Comparison of ENCODE assay signal across 11 mouse cellular contexts in the genomic region with DNA sequence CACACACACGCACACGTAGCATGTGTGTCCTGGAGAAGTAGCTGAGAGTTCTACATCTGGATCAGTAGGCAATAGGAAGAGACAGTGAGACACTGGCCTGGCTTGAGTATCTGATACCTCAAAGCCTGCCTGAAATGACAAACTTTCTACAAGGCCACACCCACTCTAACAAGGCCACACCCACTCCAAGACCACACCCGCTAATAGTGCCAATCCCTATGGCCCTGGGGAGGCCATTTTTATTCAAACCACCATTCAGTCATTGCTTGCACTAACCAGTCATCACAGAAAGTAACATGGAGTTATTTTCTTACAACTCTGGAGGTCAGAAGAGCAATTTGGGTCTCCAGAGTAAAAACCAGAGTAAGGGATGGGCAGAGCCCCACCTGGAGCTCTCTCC. TPM values are rescaled to one million over a fixed set of nuclear protein-coding genes. Genes with fewer than 3 reads are reported as not detected.
DNase-seq lines count a peak whose midpoint lies in the region.
"Had no signal": no experiment of that assay in that cellular context is flagged by ENCODE, and none has a peak within 500 bp of the region (broad histone marks: within the 10 kb centered on the region; RNA-seq: fewer than 3 reads in every experiment).

No protein-coding gene starts in this region.

- DNase-seq in heart, adult 18-20 months, result peak; percentile 1 to 2
- DNase-seq in heart, adult 8-10 months (ENCODE audit: low spot score), result no peak
- peak; percentile 0 for DNase-seq in ovary, postnatal 10 days (ENCODE audit: low spot score)
- no peak for DNase-seq in ovary, postnatal 36 days (ENCODE audit: low spot score)
- DNase-seq in gastrocnemius, adult 8-10 months (ENCODE audit: low spot score in 2 of 2), result peak; percentile 1 to 2
- DNase-seq in urinary bladder, postnatal 14 days (ENCODE audit: low spot score), result peak; percentile 2
- no peak for DNase-seq in kidney, postnatal 10 days
- DNase-seq: cerebellum, adult 9-10 months; kidney, postnatal 14 days; left cerebral cortex, postnatal 4 days had no signal

RNA-seq across cellular contexts. Expression of gene Ptgis, which starts 32.3 kb away (rescaled TPM):
- 10 to 100 TPM; 11.2 to 13.0 TPM for total RNA-seq in heart, adult 18-20 months (2021)
- total RNA-seq in heart, adult 8-10 months (2022), result 10 to 100 TPM; 14.5 to 23.5 (median 16.9) TPM
- 1 to 10 TPM; 1.1 to 3.3 (median 1.9) TPM for total RNA-seq in gastrocnemius, adult 8-10 months (2022)
- total RNA-seq: monocyte, adult 5-6 weeks had no signal

Comparison
In these comparisons a context has a peak if more than half of its experiments do, and no peak if none do; other contexts are left out.
1. DNase-seq: peak in heart, adult 18-20 months (2 of 2), ovary, postnatal 10 days (single experiment), gastrocnemius, adult 8-10 months (2 of 2) and urinary bladder, postnatal 14 days (single experiment); none in heart, adult 8-10 months (single experiment), ovary, postnatal 36 days (single experiment) and kidney, postnatal 10 days (single experiment).